Mouse (Mus musculus) layer of hippocampus, adult 8-10 months (tissue): ENCODE data around the gene Lif. TPM values are rescaled to one million over a fixed set of nuclear protein-coding genes. Genes with fewer than 3 reads are reported as not detected.

Experiments
- DNase-seq, 2 experiments: peaks; one replicate each; pipeline ENCODE4 v3.0.0; 2022; ENCODE audit warnings: low spot score in 2 of 2
- total RNA-seq, 4 experiments: library from RNA; stranded (reverse); gene quantifications; 2 replicates each; pipeline ENCODE4 v1.2.4; 2022

Lif gene
- total RNA-seq, 4 experiments from 2014 or later: 0.71 to 2.8 (median 1.6) TPM

GRCm38 (mm10) chr11:4261188-4261494 is 3.8 kb downstream of the Lif start:
- peak in 1 of 2 experiments; percentile 38 for DNase-seq

GRCm38 (mm10) chr11:4261969-4262368 is 4.6 kb downstream of the Lif start:
- DNase-seq: no peak

- DNase-seq: no peak
Observed at GRCm38 (mm10) chr11:4262847-4263246, 5.5 kb downstream of the Lif start.

GRCm38 (mm10) chr11:4263296-4263695 is 5.9 kb downstream of the Lif start:
- no peak for DNase-seq

GRCm38 (mm10) chr11:4264066-4264465 is 6.7 kb downstream of the Lif start:
- DNase-seq: no peak

- DNase-seq: no peak
Observed at GRCm38 (mm10) chr11:4266271-4267201, 9.2 kb downstream of the Lif start.

- DNase-seq: no peak
Observed at GRCm38 (mm10) chr11:4267202-4267578, 9.8 kb downstream of the Lif start.

GRCm38 (mm10) chr11:4268500-4268899 is 11.1 kb downstream of the Lif start:
- no peak for DNase-seq

- no peak for DNase-seq
Observed at GRCm38 (mm10) chr11:4270744-4271459, 13.5 kb downstream of the Lif start.

GRCm38 (mm10) chr11:4271544-4271943 is 14.2 kb downstream of the Lif start:
- no peak for DNase-seq

- DNase-seq: no peak
Observed at GRCm38 (mm10) chr11:4276411-4276861, 19.1 kb downstream of the Lif start.

GRCm38 (mm10) chr11:4279909-4280308 is 22.6 kb downstream of the Lif start:
- no peak for DNase-seq

- no peak for DNase-seq
Observed at GRCm38 (mm10) chr11:4281852-4282251, 24.5 kb downstream of the Lif start.

GRCm38 (mm10) chr11:4283627-4284026 is 26.3 kb downstream of the Lif start:
- no peak for DNase-seq

GRCm38 (mm10) chr11:4289280-4289679 is 31.9 kb downstream of the Lif start:
- DNase-seq: no peak

- DNase-seq: peak; percentile 58 to 70
Observed at GRCm38 (mm10) chr11:4291639-4292038, 34.3 kb downstream of the Lif start.

- no peak for DNase-seq
Observed at GRCm38 (mm10) chr11:4292224-4292887, 35.0 kb downstream of the Lif start.

GRCm38 (mm10) chr11:4292888-4293247 is 35.5 kb downstream of the Lif start:
- DNase-seq: no peak

GRCm38 (mm10) chr11:4293481-4293880 is 36.1 kb downstream of the Lif start:
- DNase-seq: no peak

GRCm38 (mm10) chr11:4294047-4294446 is 36.7 kb downstream of the Lif start:
- no peak for DNase-seq

GRCm38 (mm10) chr11:4294495-4295351 is 37.4 kb downstream of the Lif start:
- no peak for DNase-seq
